ENCODE assay signal across 29 mouse cellular contexts in genomic region chr17:4209650-4210049, GRCm38 (mm10).
DNase-seq lines count a peak whose midpoint lies in the region; ATAC-seq and TF ChIP-seq lines count a peak whose summit lies in the region.
"Had no signal": no experiment of that assay in that cellular context is flagged by ENCODE, and none has a peak within 500 bp of the region (broad histone marks: within the 10 kb centered on the region; RNA-seq: fewer than 3 reads in every experiment).

No protein-coding gene starts in this region.

- DNase-seq in gastrocnemius, adult 2 months: peak; percentile 39
- DNase-seq in gastrocnemius, adult 8-10 months (ENCODE audit: low spot score in 2 of 2): no peak
- DNase-seq in heart, postnatal 14 days: peak; percentile 19 to 42
- peak; percentile 13 for DNase-seq in left cerebral cortex, postnatal 4 days
- no peak for DNase-seq in left cerebral cortex, adult 9 months (ENCODE audit: low spot score in 2 of 2)
- no peak for DNase-seq in embryo, embryonic 9.5 days (ENCODE audit: extremely low spot score)
- DNase-seq: adrenal gland, postnatal 14 days; cerebellum, adult 11 months; cerebellum, adult 9-11 months; kidney, adult 9 months; liver, postnatal 0 days; right cerebral cortex, postnatal 4 days; thymus, adult 18-20 months; thymus, postnatal 25 days had no signal

- peak overlapping the region; percentile 31 for H3K27ac ChIP-seq in gastrocnemius, adult 2 months
- H3K27ac ChIP-seq in heart, embryonic 11.5 days (ENCODE audit: low read depth, low read length): no peak overlapping the region
- H3K27ac ChIP-seq: embryonic facial prominence, embryonic 12.5 days; heart, adult 2 months; heart, embryonic 15.5 days; layer of hippocampus, adult 2 months; left cerebral cortex, adult 2 months; liver, embryonic 12.5 days; stomach, postnatal 0 days had no signal

- ATAC-seq in heart, embryonic 11.5 days (replicated peaks; ENCODE audit: insufficient number of reproducible peaks, low FRiP score, low TSS enrichment): no peak
- ATAC-seq in hematopoietic stem cell, adult 5-6 weeks (replicated peaks in 1 of 2; ENCODE audit: insufficient read depth in 1 of 2, low FRiP score in 2 of 2, low TSS enrichment in 1 of 2, low read depth in 1 of 2, poor library complexity in 2 of 2, severe bottlenecking in 2 of 2): peak; percentile 89 to 91
- ATAC-seq: forebrain, embryonic 14.5 days; hindbrain, embryonic 16.5 days; liver, embryonic 12.5 days; liver, postnatal 0 days; lung, postnatal 0 days; midbrain, embryonic 16.5 days; Patski had no signal

- H3K4me2 ChIP-seq in heart, embryonic 11.5 days: no peak overlapping the region
- H3K4me2 ChIP-seq: embryonic facial prominence, embryonic 12.5 days; heart, embryonic 15.5 days; liver, embryonic 12.5 days; midbrain, embryonic 11.5 days had no signal

- WGBS in heart, embryonic 11.5 days (ENCODE audit: insufficient replicate concordance): 71% methylated on average over 8 of the region's 8 CpGs

- no peaks in the 10 kb centered on the region for H3K36me3 ChIP-seq in heart, embryonic 11.5 days (ENCODE audit: control insufficient read depth, insufficient read depth, low read length)
- H3K36me3 ChIP-seq: embryonic facial prominence, embryonic 12.5 days; heart, embryonic 15.5 days; liver, embryonic 12.5 days had no signal

- TF ChIP-seq CTCF in gastrocnemius, adult 2 months (IDR thresholded peaks at IDR 0.05): no peak

- no peak overlapping the region for H3K9ac ChIP-seq in heart, embryonic 11.5 days (ENCODE audit: low read depth, low read length)
- H3K9ac ChIP-seq: embryonic facial prominence, embryonic 12.5 days; heart, embryonic 15.5 days; liver, embryonic 12.5 days; liver, postnatal 0 days had no signal

- H3K9me3 ChIP-seq in heart, embryonic 11.5 days (replicated peaks; ENCODE audit: control insufficient read depth, low read length): no peaks in the 10 kb centered on the region
- H3K9me3 ChIP-seq: embryonic facial prominence, embryonic 12.5 days; heart, embryonic 15.5 days; liver, embryonic 12.5 days had no signal

- no peaks in the 10 kb centered on the region for H3K4me1 ChIP-seq in heart, embryonic 11.5 days (ENCODE audit: control insufficient read depth, insufficient read depth, low read length)
- H3K4me1 ChIP-seq: embryonic facial prominence, embryonic 12.5 days; heart, embryonic 15.5 days; liver, embryonic 12.5 days had no signal

- H3K27me3 ChIP-seq in heart, embryonic 11.5 days (ENCODE audit: control insufficient read depth, insufficient read depth, low read length): no peaks in the 10 kb centered on the region
- H3K27me3 ChIP-seq: embryonic facial prominence, embryonic 12.5 days; heart, embryonic 15.5 days; liver, embryonic 12.5 days; Patski had no signal

- no peak overlapping the region for H3K4me3 ChIP-seq in gastrocnemius, adult 2 months
- H3K4me3 ChIP-seq in heart, embryonic 11.5 days (ENCODE audit: low read depth, low read length): no peak overlapping the region
- H3K4me3 ChIP-seq: embryonic facial prominence, embryonic 12.5 days; heart, adult 2 months; heart, embryonic 15.5 days; layer of hippocampus, adult 2 months; left cerebral cortex, adult 2 months; liver, embryonic 12.5 days had no signal

- intact Hi-C loops in gastrocnemius, adult 2 months (cut with DNase I): no loop called here
- intact Hi-C loops in heart, postnatal 14 days (cut with DNase I): loop anchor here (10.0 kb wide), 1 partner anchor 785 kb away; the partner anchor contains the start of gene Arid1b
- intact Hi-C loops in left cerebral cortex, postnatal 4 days (cut with DNase I): no loop called here

Comparison
In these comparisons a context has a peak if more than half of its experiments do, and no peak if none do; other contexts are left out.
1. DNase-seq: peak in gastrocnemius, adult 2 months (single experiment), heart, postnatal 14 days (2 of 2) and left cerebral cortex, postnatal 4 days (single experiment); none in gastrocnemius, adult 8-10 months (0 of 2), left cerebral cortex, adult 9 months (0 of 2) and embryo, embryonic 9.5 days (single experiment).